Mouse (Mus musculus) stomach, postnatal 0 days (tissue): Measurements from ENCODE around the gene Gcsam.

Experiments
- CTCF ChIP-seq: IDR thresholded peaks from 2 replicates; pipeline ENCODE4 v1.5.1; 2016; ENCODE audit warnings: antibody characterized with exemption, low read depth, mild to moderate bottlenecking, moderate library complexity
- EP300 ChIP-seq: optimal IDR thresholded peaks from 2 replicates; pipeline ENCODE3; 2016; ENCODE audit warnings: antibody characterized with exemption

DNA sequence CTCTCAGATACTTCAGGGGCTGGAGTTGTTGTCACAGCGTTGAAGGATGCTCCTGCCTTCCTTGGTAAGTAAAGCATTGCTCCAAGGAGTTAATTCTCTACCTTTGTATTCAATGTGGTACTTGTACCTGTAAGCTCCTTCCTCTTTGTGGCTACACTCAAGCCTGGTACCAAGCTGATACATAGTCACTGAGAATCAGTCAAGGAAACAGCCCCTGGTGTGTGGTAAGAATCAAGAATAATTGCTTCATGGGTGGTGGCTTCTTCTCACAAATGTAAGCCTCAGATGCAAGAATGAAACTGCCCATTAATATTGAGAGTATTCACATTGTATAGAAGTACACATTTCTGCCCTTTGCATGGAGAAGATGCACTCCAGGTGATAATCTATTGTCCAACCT, 5.8 kb downstream of the Gcsam start:
- TF ChIP-seq CTCF (no peak), EP300 (no peak)
